Mouse (Mus musculus): ENCODE measurements at regions not wholly inside any gene's neighbourhood (a gene's known extent, or its start where the extent isn't known, plus 50 kb on each side); places are given as distances from the start of the nearest gene placed in this dataset.

GRCm38 (mm10) chr1:169439621-169440020, 91.6 kb downstream of the Nuf2 start:
- TF ChIP-seq POLR2A (IDR thresholded peaks at IDR 0.05; ENCODE audit: borderline replicate concordance, extremely low read depth, insufficient read depth, insufficient read length) = no peak
- Histone ChIP-seq H3K9ac (ENCODE audit: low read depth, low read length, severe bottlenecking) (no peak overlapping the region), H3K27me3 (ENCODE audit: control insufficient read depth, insufficient read depth, low read length) (no peaks in the 10 kb centered on the region), H3K36me3 (ENCODE audit: control insufficient read depth, insufficient read depth, low read length) (no peaks in the 10 kb centered on the region), H3K4me2 (replicated peaks; ENCODE audit: low read depth, low read length, severe bottlenecking) (no peak overlapping the region), H3K27ac (replicated peaks; ENCODE audit: low read depth, low read length) (no peak overlapping the region), H3K9me3 (ENCODE audit: control insufficient read depth, low read length) (no peaks in the 10 kb centered on the region), H3K4me1 (ENCODE audit: control insufficient read depth, insufficient read depth, low read length) (no peaks in the 10 kb centered on the region), H3K4me3 (replicated peaks; ENCODE audit: low read length) (no peak overlapping the region)
- WGBS = 84% methylated on average over 2 of the region's 2 CpGs
- DNase-seq (ENCODE audit: low spot score) (no peak), ATAC-seq (ENCODE audit: low FRiP score, low read depth) (no peak)

- no peaks in the 10 kb centered on the region for H3K9me3 ChIP-seq (ENCODE audit: control insufficient read depth, low read length)
- 93% methylated on average over 3 of the region's 3 CpGs for WGBS
- no peaks in the 10 kb centered on the region for H3K36me3 ChIP-seq (ENCODE audit: control insufficient read depth, insufficient read depth, low read length)
These were observed 93.3 kb downstream of the Nuf2 start for GRCm38 (mm10) chr1:169438006-169438405.

GRCm38 (mm10) chr1:169422408-169422807, 108.9 kb downstream of the Nuf2 start:
- ATAC-seq (ENCODE audit: low FRiP score, low read depth) (no peak), DNase-seq (ENCODE audit: low spot score) (no peak)
- Histone ChIP-seq H3K27me3 (ENCODE audit: control insufficient read depth, insufficient read depth, low read length) (no peaks in the 10 kb centered on the region), H3K4me2 (replicated peaks; ENCODE audit: low read depth, low read length, severe bottlenecking) (no peak overlapping the region), H3K36me3 (ENCODE audit: control insufficient read depth, insufficient read depth, low read length) (no peaks in the 10 kb centered on the region), H3K9me3 (ENCODE audit: control insufficient read depth, low read length) (no peaks in the 10 kb centered on the region), H3K27ac (replicated peaks; ENCODE audit: low read depth, low read length) (no peak overlapping the region), H3K4me1 (ENCODE audit: control insufficient read depth, insufficient read depth, low read length) (0 out of 2 replicates have a peak, but pooled peaks cover 2% of the 10 kb centered on the region), H3K4me3 (replicated peaks; ENCODE audit: low read length) (no peak overlapping the region), H3K9ac (ENCODE audit: low read depth, low read length, severe bottlenecking) (no peak overlapping the region)
- WGBS = 43% methylated on average over 3 of the region's 3 CpGs
- TF ChIP-seq POLR2A (IDR thresholded peaks at IDR 0.05; ENCODE audit: borderline replicate concordance, extremely low read depth, insufficient read depth, insufficient read length) = no peak

More at GRCm38 (mm10) chr1:169438006-169438405, 93.3 kb downstream of the Nuf2 start:
- Histone ChIP-seq H3K27me3 (ENCODE audit: control insufficient read depth, insufficient read depth, low read length) (no peaks in the 10 kb centered on the region), H3K27ac (replicated peaks; ENCODE audit: low read depth, low read length) (no peak overlapping the region), H3K4me3 (replicated peaks; ENCODE audit: low read length) (no peak overlapping the region), H3K9ac (ENCODE audit: low read depth, low read length, severe bottlenecking) (no peak overlapping the region), H3K4me1 (ENCODE audit: control insufficient read depth, insufficient read depth, low read length) (no peaks in the 10 kb centered on the region), H3K4me2 (replicated peaks; ENCODE audit: low read depth, low read length, severe bottlenecking) (no peak overlapping the region)
- no peak for DNase-seq (ENCODE audit: low spot score)
- ATAC-seq (ENCODE audit: low FRiP score, low read depth) = no peak
- TF ChIP-seq POLR2A (IDR thresholded peaks at IDR 0.05; ENCODE audit: borderline replicate concordance, extremely low read depth, insufficient read depth, insufficient read length) = no peak

- whole genome bisulfite sequencing = 16% methylated on average over 1 of the region's 1 CpGs
- H3K36me3 ChIP-seq (ENCODE audit: control insufficient read depth, insufficient read depth, low read length) = no peaks in the 10 kb centered on the region
- ATAC-seq (ENCODE audit: low FRiP score, low read depth) (no peak), DNase-seq (ENCODE audit: low spot score) (peak; percentile 3)
- no peaks in the 10 kb centered on the region for H3K9me3 ChIP-seq (ENCODE audit: control insufficient read depth, low read length)
- no peaks in the 10 kb centered on the region for H3K27me3 ChIP-seq (ENCODE audit: control insufficient read depth, insufficient read depth, low read length)
- H3K4me1 ChIP-seq (ENCODE audit: control insufficient read depth, insufficient read depth, low read length) = 0 out of 2 replicates have a peak, but pooled peaks cover 2% of the 10 kb centered on the region
- no peak for TF ChIP-seq POLR2A (IDR thresholded peaks at IDR 0.05; ENCODE audit: borderline replicate concordance, extremely low read depth, insufficient read depth, insufficient read length)
- no peak overlapping the region for H3K4me2 ChIP-seq (replicated peaks; ENCODE audit: low read depth, low read length, severe bottlenecking)
- H3K9ac ChIP-seq (ENCODE audit: low read depth, low read length, severe bottlenecking) = no peak overlapping the region
- H3K4me3 ChIP-seq (replicated peaks; ENCODE audit: low read length) = no peak overlapping the region
- no peak overlapping the region for H3K27ac ChIP-seq (replicated peaks; ENCODE audit: low read depth, low read length)
These were observed 109.6 kb downstream of the Nuf2 start for GRCm38 (mm10) chr1:169421671-169422070.

- DNase-seq (ENCODE audit: low spot score) = no peak
- Histone ChIP-seq H3K4me3 (replicated peaks; ENCODE audit: low read length) (no peak overlapping the region), H3K4me1 (ENCODE audit: control insufficient read depth, insufficient read depth, low read length) (0 out of 2 replicates have a peak, but pooled peaks cover 2% of the 10 kb centered on the region), H3K27ac (replicated peaks; ENCODE audit: low read depth, low read length) (no peak overlapping the region), H3K9ac (ENCODE audit: low read depth, low read length, severe bottlenecking) (no peak overlapping the region), H3K9me3 (ENCODE audit: control insufficient read depth, low read length) (no peaks in the 10 kb centered on the region), H3K36me3 (ENCODE audit: control insufficient read depth, insufficient read depth, low read length) (no peaks in the 10 kb centered on the region), H3K27me3 (ENCODE audit: control insufficient read depth, insufficient read depth, low read length) (no peaks in the 10 kb centered on the region), H3K4me2 (replicated peaks; ENCODE audit: low read depth, low read length, severe bottlenecking) (no peak overlapping the region)
- 81% methylated on average over 4 of the region's 4 CpGs for WGBS
- no peak for TF ChIP-seq POLR2A (IDR thresholded peaks at IDR 0.05; ENCODE audit: borderline replicate concordance, extremely low read depth, insufficient read depth, insufficient read length)
- ATAC-seq (ENCODE audit: low FRiP score, low read depth) = no peak
These were observed 112.6 kb downstream of the Nuf2 start for GRCm38 (mm10) chr1:169418665-169419045.
